Mouse (Mus musculus) v-Abl transformed pro-B cells (cell line): ENCODE measurements around the gene Bola3.

Experiments
- in situ Hi-C, 2 experiments: fragments of 400-800 bp; cut with MboI; formaldehyde crosslinking; loops; one replicate each; pipeline ENCODE4 v1.15.1; 2025; ENCODE audit not compliant: unreplicated experiment in 2 of 2

Gene Bola3

DNA sequence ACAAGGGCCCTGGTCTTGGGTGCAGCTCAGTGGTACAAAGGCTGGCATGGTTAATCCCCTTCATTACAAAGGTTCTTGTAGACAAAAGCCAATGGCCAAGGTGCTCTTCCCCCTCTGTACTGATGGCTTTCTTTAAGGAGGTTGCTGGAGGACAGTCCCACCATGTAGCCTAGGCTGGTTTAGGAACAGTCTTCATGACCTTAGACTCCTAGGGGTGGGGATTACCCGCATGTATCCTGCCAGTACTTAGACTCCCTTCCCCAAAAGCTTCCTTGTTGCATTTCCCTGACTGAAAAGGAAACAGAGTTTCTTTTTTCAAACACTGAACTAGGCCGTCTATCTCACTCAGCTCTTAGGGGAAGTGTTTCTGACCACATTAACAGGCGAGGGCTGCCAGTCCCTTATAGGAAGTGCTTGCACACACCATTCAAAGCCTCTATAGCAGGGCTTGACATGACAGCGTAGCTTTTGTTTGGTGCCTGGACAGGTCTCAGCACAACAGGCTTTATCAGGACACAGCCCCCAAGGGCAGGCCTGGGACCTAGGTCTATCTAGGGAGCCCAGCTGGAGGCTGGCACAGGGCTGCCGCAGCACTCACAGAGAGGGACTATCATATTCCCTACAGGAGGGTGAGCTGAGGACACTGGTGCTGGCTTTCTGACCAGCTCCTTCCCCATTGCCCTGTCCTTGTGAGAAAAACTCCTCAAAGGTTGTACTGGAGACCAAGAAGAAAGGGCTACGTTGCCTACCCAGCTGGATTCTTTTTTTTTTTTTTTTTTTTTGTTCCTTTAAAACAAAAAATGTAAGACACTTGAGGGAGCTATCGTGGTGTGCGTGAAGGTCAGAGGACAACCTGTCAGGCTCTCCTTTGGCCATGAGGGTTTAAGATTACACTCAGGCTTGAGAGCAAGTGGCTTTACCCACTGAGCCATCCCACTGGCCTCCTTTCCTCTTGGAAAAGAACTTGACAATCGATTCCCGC is 32.9 kb downstream of the Bola3 start:
- in situ Hi-C loops = no loop called here

DNA sequence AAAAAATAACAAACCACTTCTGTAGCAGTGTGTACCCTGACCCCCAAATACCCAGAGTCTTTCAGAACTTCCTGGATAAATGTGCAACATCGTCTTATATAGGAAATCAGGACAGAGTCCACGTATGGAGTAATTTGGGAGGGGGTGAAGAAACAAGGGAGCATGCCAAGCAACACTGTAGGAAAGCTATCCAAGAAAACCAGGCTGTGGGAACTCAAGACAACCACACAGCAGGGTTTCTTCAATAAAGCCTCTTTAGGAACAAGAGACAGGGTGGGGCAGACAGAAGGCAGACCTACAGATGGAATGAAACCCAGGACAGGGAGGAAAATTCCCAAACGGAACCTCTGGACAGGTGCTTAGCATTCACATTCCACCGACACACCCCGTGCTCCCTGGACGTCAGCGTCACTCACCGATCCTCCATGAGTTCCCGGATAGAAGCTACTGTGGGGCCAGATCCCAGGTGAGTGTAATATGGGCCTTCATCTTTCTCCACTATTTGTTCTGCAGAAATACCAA is 36.7 kb downstream of the Bola3 start:
- in situ Hi-C loops = no loop called here

DNA sequence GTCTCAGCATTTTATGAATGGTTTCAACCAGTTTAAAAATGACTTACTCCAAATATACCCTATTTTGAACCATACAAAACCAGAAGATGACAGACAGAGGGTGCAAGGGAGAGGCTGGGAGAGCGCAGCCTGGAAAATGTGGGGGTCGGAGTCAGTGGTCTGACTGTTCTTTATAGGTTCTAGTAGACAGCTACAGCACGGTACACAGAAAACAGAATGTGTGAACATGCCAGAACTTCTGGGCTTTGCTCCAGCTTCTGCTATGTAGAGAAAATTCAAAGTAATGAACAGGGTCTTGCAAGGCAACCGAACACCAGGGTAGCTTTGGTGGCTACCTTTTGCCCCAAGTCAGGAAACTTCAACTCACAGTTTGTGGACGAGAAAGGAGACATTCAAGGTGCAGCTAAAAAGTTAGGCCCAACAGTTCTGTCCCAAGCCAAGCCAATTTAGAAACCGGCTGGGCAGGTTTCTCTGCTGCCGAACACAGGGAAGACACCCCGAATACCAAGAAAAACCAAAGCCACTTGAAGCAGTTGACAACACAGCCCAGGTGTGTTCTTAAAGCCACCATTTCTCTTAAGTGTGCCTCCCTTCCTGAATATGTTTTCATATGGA is 43.3 kb downstream of the Bola3 start:
- in situ Hi-C loops = no loop called here

DNA sequence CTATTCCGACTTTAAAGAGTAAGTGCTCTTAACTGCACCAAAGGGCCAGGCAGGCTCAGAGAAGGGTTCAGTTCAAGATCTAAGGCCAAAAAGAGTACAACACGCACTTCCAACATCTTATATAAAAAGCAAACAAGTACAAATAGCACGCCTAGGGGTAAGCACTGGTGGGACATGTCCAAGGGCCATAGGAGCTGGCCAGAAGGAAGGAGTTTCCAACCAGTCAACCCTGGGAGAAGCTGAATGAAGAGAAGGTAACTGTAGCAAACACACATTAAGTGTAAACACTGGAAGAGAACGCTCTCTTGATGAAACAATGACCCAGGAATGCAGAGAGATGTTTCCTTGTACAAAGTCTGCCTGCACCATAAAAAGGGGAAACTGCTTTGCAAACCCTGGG is 45.2 kb downstream of the Bola3 start:
- in situ Hi-C loops = no loop called here

DNA sequence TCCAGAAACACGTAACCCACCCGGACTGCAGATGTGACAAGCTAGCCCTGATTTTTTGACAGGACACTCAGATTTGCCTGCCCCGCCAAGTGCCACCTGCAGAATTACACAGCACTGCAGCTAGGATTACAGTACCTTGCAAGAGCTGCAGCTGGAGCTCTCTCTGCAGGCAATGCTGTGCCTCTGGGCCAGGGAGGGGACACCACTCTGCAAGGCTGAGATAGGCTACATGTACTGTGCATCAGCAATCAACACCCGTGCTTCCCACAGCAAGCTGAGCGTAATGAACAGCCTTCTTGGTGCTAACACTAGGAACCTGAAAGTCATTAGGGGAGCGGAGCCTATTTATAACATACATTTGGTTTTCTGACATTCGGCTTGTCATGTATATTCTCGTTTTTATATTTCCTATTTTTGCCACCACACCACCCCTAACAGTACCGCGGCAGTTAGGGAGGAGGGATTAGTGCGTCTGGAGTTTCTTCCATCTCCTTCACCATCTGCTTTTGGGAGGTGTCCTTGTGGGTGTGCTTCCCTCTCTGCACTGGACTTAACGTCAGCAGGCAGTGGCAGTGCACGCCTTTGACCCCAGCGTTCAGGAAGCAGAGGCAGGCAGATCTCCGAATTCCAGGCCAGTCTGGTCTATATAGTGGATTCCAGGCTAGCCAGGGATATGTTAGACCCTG is 46.7 kb downstream of the Bola3 start:
- in situ Hi-C loops = no loop called here

DNA sequence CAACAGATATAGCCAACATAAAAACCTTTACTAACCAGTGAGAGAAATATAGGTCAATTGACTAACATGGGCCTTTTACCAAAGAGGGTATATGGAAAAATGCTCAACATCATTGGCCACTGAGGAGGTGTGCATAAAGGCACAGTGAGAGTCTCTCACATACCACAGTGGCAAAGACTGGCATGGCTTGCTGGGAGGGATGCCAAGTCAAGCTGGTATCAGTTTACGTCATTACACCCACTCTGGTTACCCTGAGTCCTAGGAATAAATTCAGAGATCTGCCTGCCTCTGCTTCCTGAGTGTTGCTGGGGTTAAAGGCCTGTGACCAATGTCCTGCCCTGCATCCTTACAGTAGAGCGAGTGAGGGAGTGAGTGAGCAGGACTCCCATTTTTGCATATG is 47.8 kb downstream of the Bola3 start:
- in situ Hi-C loops = no loop called here

DNA sequence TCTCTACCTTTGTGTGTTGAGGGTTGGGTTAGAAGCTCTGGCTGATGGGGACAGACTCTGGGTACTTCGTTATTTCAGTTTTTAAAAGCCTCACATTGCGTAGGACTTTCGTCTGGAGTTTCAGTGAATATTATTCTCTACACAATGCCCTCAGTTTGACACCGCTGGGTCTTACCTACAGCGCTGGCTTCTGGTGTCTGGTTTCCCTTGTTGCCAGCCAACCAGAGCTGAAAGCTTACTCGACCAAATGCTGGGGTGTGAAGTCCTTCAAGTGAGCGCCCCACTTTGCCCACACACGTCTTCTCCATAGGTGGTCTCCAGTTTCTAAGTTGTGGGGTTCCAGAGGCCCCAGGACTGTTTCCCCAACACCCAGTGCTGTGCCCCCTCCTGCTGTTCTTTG is 48.8 kb downstream of the Bola3 start:
- in situ Hi-C loops = no loop called here

DNA sequence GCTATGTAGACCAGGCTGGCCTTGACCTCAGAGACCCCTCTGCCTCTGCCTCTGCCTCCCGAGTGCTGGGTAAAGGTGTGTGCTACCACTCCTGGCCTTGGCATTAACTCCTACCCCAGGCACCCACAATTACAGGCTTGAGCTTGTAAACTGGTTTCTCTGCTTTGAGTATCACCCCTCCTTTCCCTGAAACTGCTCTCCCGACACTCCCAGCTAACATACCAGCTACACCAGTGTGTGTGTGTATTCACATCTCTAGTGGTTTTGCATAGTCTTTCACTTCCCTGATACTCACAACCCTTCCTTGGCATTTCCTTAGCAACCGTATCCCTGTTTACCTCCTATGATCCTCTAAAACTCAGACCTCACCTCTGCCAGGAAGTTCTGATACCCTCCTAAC is 50.8 kb downstream of the Bola3 start:
- in situ Hi-C loops = no loop called here

DNA sequence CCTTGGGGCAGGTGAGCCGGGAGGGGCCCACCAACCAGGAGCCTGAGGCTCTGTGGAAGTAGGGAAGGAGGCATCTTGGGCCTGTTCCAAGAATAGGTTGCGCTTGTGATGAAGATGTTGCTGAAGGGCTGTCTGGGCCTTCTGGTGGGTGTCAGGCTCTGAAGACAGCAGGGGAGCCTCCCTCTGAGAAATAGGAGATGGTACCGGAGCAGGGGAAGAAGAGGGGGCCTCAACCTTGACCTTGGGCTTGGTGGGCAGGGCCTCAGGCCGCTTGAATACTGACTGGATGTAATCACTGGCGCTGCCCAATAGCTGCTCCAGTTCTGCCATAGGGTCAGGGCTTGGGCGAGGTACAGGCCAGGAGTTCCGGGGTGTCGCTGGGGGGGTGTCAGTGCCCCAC is 54.5 kb downstream of the Bola3 start:
- in situ Hi-C loops = no loop called here

DNA sequence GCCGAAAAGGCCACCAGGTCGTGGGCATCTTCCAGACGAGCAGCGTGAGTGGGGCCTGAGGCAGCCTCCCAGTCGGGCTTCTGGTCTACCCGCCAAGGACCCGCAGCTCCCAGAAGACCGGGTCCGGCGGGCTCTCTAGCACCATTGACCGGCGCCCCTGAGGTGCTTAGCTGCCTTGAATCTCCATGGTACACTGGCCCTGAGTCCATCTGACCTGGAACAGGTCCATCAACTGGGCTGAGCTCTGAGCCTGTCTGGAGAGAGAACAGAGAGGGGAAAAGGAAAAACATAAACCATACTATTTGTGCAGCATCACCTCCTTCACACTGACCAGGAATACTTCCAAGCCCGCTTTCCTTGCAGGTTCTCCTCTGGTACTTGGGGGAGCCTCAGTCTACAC is 55.6 kb downstream of the Bola3 start:
- in situ Hi-C loops = no loop called here

DNA sequence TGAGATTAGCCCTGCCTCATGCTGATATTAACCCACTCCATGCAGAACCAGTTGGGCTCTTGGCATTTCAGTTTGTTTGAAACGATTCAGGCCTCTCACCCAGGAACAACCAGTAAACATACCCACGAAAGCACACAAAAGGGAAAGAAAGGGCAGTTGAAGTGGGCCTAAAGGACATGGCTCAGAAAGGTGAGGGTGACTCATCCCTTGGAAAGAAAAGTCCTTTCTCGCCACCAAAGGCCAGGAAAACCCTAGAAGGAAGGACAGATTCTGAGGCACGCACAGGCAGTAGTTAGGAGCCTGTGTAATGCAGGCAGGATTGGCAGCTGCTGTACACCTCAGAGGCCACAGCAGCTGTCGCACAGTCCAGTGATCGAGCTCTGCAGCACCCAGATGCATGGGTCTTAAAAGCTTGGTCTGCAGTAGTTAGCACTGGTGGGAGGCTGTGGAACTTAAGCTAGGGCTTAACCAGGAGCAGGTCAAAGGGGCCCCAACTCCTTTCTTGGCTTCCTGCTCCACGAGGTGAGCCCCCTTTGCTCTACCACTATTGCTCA is 56.6 kb downstream of the Bola3 start:
- in situ Hi-C loops = no loop called here

DNA sequence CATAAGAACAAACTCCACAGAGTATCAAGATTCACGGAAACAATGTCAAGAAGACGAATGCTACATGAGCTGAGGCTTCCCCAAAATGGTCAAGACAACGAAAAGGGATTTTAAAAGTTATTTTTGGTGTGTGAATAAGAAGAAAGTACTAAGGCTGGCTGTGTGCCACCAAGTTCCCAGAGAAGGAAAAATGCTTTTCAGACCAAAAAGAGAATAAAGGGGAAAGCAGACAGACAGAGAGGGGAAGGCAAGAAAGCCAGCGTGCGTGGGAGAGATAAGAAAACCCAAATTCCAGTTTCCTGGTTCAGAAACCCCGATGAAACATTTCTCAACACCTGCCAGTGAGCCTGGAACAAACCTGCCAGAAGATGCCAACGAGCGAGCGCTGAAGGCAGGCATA is 59.6 kb downstream of the Bola3 start:
- in situ Hi-C loops = no loop called here
